Mouse (Mus musculus): Measurements from ENCODE around the gene Entpd2.

The Entpd2 gene

GRCm38 (mm10) chr2:25395721-25396596 lies at the start of gene Entpd2:
Gene Entpd2, plus strand, starts transcription at chr2:25395874.
- peak; percentile 33 for DNase-seq (ENCODE audit: low read depth, low spot score)

GRCm38 (mm10) chr2:25348162-25348561 lies 47.5 kb upstream of the Entpd2 start:
- no peak for DNase-seq (ENCODE audit: low read depth, low spot score)

GRCm38 (mm10) chr2:25349499-25349898 lies 46.2 kb upstream of the Entpd2 start:
- DNase-seq (ENCODE audit: low read depth, low spot score), result no peak

DNA sequence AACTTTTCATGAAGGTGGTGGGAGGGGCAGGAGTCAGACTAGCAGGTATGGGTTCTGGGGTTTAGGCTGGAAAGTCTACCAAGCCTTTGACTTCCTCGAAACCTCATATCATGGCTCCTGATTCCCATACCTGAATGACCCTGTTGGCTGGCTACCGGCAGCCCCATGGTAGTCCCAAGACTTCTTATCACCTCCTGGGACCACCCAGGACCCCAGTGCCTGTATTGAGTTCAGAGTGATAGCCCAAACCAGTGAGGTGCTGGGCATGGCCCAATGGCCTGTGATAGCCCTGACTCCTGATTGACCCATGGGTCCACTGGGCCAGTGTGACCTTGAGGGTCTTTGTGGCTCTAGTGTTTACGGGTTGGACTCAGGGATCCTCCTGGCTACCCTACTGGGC lies 45.0 kb upstream of the Entpd2 start:
- DNase-seq (ENCODE audit: low read depth, low spot score), result no peak

GRCm38 (mm10) chr2:25354211-25354610 lies 41.5 kb upstream of the Entpd2 start:
- DNase-seq (ENCODE audit: low read depth, low spot score), result no peak

DNA sequence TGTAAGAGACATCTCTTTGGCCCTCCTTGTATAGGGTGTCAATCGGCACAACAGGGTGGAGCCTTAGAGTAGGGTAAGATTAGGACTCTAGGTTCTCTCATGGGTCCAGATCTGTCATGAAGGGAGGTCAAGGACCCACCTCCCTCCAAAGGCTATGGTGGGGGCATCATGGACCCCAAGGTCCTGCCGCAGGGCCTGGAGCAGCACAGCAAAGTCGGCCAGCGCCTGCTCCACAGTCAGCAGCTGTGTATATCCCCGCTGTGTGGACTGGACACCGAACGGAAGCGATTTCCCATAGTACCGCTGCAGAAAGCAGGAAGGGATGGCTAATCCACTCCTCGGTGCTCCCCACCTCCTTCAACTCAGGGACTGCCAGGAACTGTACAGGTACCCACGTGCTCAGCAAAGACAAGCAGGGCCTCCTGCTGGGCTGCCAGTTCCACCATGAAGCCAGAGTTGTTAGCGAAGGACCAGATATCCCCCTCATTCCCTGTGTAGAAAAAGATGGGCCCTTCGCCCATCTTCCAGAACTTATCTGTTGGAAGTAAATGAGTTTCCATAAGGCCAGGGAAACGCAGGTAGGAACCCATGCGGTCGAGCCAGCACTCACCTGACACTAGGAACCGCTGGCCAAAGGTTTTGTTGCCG lies 40.1 kb upstream of the Entpd2 start:
- no peak for DNase-seq (ENCODE audit: low read depth, low spot score)

DNA sequence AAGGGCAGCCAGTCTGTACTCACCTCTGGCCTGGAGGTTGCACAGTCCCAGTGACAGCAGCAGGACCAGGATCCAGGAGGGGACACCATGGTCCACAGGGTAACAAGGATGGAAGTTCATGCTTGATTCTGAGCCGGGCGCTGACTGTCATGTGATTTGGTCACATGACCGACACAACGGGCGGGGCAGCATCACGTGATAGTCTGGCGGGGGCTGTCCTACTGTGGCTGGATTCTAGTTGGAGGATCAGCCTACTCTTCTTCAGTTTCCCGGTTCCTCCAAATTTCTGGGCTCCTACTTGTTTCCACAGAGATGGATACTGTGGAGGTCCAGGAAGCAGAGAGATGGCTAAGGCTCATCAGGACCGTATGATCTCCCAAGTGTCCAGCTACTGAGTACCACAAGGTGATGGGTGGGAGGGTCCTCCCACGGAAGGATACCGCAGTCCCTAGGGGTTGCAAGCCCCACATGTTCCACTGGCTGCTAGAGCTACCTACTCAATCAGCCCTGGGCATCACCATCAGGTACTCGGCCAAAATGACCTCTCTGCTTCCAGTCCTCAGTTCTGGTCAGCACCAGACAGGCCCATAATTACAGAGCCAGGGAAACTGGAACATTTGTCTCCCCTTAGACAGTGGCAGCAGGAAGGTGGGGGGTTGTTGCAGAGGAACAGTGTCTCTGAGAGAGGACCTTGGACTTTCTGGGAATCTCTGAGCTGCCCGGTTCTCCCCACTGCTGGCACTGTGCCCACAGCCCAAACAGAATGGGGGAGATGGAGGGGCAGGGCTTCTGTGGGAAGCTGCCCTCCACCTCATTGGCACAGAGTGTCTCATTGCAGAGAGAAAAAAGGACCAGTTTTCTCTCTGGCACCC lies 39.2 kb upstream of the Entpd2 start, which contains the start of gene Dpp7:
TSS of gene Dpp7 (minus strand) at position 152 of the 872 bp plus-strand sequence.
- peak; percentile 89 for DNase-seq (ENCODE audit: low read depth, low spot score)

- no peak for DNase-seq (ENCODE audit: low read depth, low spot score)
These were observed 35.8 kb upstream of the Entpd2 start for GRCm38 (mm10) chr2:25359848-25360247.

GRCm38 (mm10) chr2:25363478-25364178 lies 32.0 kb upstream of the Entpd2 start:
- DNase-seq (ENCODE audit: low read depth, low spot score), result no peak

DNA sequence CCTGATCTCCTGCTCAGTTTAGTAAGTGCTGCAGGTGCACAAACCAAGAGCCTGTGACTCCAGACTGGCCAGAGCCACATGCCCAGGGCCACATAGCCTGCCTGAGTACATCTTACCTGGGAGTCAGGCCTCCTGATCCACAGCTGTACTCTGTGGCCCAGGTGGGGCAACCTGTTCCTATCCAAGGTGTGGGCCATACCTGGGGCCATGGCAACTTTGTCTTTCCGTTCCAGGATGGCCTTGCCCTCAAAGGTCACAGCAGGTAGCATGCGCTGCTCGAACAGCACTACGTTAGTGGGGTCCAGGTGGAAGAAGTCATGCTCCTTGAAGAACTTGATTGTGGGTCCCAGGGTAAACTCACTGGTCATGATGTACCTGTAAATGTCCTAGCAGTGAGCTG lies 31.4 kb upstream of the Entpd2 start:
- no peak for DNase-seq (ENCODE audit: low read depth, low spot score)

- no peak for DNase-seq (ENCODE audit: low read depth, low spot score)
These were observed 30.9 kb upstream of the Entpd2 start for GRCm38 (mm10) chr2:25364761-25365090.

DNA sequence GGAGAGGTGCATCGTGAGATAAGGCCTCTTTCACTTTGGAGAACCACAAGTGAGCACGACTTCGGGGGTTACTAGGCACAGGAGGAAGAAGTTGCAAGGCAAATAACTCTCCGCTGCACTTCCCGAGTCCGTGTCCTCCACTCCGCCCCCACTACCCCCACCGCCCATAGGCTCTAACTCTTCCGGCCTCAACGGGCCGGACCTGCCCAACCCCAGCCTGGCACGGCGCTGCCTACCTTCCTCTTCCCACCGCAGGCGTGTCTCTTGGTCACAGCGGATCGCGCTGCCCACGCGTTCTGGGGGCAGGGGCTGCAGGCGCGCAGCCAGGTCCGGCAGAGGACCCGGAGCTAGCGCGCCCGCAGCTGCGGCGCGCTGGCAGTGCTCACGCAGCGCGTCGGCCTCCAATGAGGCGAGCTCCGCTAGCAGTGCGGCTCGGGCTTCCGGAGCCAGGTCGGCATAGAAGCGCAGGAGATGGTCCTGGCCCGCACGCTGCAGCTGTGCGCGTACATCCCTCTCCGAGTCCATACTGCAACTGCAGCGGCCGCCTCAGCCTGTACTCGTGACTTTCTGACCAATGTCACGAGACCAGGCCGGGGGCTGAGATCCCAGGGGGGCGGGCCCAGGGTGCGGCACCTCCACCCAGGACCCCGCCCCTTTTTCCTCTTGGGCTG lies 30.4 kb upstream of the Entpd2 start, which contains the start of gene Uap1l1:
TSS of gene Uap1l1 (minus strand) at position 592 of the 671 bp plus-strand sequence.
- DNase-seq (ENCODE audit: low read depth, low spot score), result peak; percentile 66

DNA sequence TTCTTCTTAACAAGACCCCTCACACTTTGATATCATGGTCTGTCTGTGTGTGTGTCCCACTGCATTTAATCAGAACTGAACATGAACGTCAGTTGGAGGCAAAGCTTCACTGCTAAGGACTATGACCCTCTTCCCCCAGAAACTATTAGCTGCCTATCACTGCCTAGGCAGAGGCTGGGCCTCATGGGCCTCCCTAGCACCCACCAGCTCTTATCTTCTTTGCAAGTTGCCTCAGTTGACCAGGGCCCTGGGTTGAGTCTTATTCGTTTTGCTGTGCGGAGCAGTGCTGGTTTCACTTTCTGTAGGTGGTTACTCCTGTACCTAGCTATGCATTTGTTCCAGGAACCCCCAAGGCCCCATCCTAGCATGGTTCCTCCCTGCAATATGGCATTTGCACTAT lies 25.7 kb upstream of the Entpd2 start:
- DNase-seq (ENCODE audit: low read depth, low spot score), result no peak

- peak; percentile 93 for DNase-seq (ENCODE audit: low read depth, low spot score)
These were observed 23.7 kb upstream of the Entpd2 start, which contains the start of gene Sapcd2 for GRCm38 (mm10) chr2:25371764-25372643. Gene Sapcd2, plus strand, starts transcription at chr2:25372321.

DNA sequence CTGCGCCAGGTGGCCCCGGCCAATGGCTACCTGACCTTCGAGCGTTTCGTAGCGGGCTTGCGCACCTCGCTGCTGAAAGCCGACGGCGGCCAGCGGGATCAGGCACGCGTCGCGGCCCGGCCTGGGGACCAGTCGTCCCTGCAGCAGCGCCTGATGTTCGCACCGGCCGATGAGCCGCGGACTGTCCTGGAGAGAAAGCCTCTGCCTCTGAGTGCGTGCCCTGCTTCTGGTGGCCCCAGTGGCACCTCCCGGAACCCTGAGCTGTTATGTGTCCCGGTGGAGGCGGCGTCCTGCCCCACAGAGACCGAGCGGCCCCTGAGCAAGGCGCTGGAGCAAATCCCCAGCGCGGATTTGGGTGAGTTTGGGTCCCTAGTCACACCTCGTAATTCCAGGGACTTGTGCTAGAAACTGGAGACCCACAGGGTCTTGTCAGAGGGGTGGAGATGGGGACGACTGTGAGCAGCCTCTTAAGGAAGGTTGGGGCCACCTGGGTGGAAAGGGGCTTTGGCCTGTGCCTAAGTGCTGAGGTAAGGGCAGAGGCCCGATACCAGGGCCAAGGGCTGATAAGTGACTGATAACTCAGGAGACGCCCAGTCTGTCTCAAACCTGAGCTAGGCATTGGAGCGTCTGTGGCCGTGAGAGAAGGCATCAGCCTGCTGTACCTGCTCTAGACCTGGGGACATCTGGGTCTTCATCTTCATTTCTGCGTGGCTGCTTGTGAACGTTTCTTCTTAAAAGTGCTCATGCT lies 22.9 kb upstream of the Entpd2 start:
- no peak for DNase-seq (ENCODE audit: low read depth, low spot score)

DNA sequence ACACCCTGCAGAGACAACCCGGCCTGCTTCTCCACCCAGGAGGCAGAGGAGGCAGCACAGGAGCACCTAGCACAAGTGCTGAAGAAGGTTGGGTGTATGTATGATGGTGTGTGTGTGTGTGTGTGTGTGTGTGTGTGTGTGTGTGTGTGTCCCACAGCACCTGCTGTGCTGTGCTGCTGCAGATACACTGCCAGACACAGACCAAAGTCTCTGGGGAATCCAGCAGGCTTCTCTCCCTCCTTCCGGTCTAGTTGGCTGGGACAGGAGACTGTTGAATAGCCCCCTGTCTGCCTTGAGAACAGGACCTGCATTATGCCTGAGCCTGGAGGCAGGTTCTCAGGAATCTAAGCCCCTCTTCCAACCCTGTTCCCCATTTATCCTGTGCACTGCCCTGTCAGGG lies 22.2 kb upstream of the Entpd2 start:
- DNase-seq (ENCODE audit: low read depth, low spot score), result no peak

GRCm38 (mm10) chr2:25376589-25376988 lies 19.1 kb upstream of the Entpd2 start:
- DNase-seq (ENCODE audit: low read depth, low spot score), result peak; percentile 49

- no peak for DNase-seq (ENCODE audit: low read depth, low spot score)
These were observed 11.2 kb upstream of the Entpd2 start for GRCm38 (mm10) chr2:25384492-25384891.

DNA sequence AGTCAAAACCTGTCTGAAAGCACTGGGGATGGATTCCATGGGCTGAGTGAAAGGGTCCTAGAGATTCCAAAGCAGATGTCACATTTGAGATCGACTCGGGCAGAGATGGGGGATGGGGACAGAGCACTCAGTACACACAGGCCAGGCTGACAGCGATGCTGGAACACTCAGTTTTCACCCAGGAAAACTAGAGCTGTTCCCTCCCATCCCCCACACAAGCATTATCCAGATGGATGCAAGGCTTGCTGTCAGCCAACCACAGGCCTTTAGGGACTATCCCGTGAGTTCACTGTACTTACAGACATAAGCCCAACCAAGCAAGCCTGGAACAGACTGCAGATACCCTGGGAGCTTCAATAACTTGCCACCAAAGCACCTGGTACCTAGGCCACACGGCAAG lies 4.4 kb upstream of the Entpd2 start:
- no peak for DNase-seq (ENCODE audit: low read depth, low spot score)
